Mouse (Mus musculus) monocyte, adult 2 months (primary cell): ENCODE results near the gene Zik1.

Experiments used
- DNase-seq, 2 experiments: peaks; one replicate each; pipeline ENCODE4 v3.0.0; 2022; ENCODE audit warnings: low spot score in 2 of 2, low read depth in 1 of 2

The Zik1 gene

DNA sequence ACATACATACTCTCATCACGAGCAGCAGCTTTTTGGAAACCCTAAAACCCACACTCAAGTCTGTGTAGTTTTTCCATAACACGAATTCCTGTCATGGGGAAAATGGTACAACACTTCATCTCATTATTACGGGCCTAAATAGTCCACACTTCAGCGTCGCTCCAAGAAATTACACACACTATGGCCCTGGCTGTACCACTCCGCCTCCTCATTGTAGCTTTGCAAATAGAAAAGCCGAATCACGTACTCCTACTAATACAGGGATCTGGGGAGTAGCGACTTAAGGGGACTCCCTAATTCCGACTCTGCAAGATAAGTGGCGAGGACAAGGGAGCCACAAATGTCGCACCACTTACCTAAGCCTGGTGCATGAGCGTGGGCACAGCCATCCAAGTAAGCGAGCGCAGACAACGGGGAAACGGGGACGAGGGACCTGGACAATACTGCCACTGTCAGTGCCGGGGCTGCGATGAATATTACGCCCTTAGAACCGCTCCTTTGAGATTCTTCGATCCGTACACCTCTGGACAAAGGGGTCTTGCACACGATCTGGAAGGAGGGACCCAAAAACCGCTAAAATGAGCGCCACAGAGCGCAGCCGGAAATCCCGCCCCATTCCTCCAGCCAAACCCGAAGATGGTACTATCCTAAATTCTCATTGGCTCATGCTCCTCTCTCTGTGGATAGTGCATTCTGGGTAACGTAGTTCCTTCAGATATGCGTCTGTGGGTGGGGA lies at the start of gene Zik1:
TSS of gene Zik1 (minus strand) at position 609 of the 736 bp plus-strand sequence.
- no peak for DNase-seq

DNA sequence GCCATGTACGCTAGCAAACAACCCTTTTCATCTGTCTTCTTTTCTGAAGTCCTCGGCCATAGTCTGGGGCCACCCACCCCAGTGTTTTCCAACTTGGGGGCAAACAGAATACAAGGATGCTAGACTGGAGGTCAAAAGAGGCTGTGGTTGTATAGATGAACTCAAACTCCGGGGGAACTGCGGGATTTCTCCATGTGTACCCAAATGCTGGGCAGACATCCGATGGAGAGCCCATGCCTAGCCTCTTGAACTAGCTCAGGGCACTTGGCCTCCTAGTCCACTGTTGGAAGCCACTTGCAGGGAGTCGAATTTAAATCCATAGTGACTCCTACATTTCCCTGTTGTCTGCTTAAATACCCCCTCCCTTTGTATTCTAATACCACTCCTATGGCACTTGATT lies 384 bp upstream of the Zik1 start:
- DNase-seq: no peak

DNA sequence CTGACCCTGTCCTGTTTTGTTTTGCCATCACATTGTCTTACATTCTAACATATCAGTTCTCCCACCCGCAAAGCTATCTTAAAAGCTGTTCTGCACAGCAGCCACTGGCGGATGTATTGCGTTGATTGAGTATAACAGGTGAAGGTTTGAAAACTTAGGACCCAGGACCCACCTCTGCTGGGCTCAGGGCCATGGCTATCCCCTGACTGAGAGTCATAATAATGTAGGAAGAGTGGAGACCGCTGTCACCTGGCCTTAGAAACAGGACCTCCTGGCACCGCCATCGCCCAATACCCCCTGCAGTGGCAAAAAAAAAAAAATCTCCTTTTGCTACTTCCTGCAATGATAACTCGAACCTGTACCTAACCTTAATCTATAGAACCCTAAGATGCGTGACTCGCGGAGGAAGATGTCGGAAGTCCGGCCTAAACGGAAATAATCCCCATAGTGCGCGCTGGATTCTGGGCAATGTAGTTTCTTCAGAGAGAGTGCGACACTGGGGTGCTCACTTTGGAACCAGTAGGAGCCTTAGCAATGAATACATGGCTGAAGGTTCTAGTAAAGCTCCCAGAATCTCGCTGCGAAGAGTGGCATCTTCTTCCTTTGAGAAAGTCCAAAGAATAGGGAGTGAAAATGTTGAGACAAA lies 14.5 kb downstream of the Zik1 start:
- DNase-seq: no peak

DNA sequence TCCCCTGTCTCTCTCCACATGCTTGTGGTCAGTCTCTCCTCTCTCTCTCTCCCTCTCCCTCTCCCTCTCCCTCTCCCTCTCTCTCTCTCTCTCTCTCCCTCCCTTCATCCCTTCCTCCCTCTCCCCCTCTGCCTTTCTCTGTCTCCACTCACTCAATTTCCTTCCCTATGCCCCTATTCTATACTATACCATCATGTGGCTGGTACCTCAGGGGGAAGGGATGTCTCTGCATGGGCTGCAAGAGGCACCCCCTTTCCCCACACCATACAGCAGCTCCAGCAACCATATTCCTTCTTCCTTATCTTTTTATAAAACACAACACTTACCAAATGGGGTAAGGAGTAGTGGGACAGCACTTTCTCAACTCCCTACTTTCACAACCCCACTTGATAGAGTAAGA lies 15.4 kb downstream of the Zik1 start:
- no peak for DNase-seq

DNA sequence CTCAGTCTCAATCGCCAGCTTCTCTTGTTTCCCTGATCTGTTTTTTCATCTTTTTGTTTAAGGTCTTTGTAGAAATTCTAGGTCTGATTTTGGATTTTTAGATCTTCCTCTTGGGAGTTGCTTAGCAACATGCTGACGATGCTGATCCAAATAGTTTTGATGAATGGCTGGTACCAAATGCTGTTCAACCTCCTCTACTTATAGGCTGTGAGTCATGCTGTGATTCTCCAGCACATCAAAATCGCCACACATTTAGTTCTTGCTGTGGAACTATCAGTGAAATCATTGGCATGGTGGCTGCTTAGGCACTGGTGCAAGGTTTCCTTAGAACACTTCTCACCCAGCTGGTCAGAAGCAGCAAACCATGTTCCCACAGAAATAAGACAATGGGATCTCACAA lies 37.0 kb downstream of the Zik1 start:
- DNase-seq: no peak

DNA sequence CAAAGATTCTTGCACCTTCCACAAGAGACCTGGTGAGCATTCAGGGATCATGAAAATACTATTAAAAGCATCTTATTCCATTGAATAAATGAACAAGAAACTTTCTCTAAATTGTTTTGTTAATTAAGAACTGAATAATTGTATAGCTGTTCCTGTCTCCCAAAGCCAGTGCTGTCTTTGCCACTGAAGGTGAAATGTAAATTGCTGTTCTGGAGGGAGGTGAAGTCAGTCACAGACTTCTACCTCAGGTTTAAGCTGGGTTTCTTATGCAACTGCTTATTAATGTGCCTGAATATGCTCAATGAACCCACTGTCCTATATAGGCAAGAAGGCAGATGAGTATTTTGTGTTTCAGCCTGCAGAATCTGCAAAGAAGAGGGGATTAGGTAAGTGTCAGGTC lies 52.2 kb downstream of the Zik1 start, which contains the start of gene Vmn1r67:
TSS of gene Vmn1r67 (plus strand) at position 301 of the 400 bp plus-strand sequence.
- DNase-seq: no peak
